Mouse (Mus musculus) CH12.LX (cell line): ENCODE measurements around the gene Klhl42. TPM values are rescaled to one million over a fixed set of nuclear protein-coding genes. Genes with fewer than 3 reads are reported as not detected.

Source experiments
- DNase-seq: peaks from one replicate; pipeline ENCODE4 v3.0.0-alpha.2; 2013; ENCODE audit errors: extremely low read depth
- H3K27ac ChIP-seq: 2 replicates; pipeline ENCODE4 v1.5.1; 2012; ENCODE audit warnings: low read depth, mild to moderate bottlenecking, control low read depth, moderate library complexity; ENCODE audit not compliant: insufficient read depth
- H3K27me3 ChIP-seq: replicated peaks from 2 replicates; pipeline ENCODE3; 2012; ENCODE audit warnings: inconsistent platforms
- H3K36me3 ChIP-seq, 2 experiments: replicated peaks in 1 of 2; 2 replicates each; pipeline versions ENCODE3 to v1.6.1; 2012; ENCODE audit warnings: inconsistent platforms in 1 of 2, low read length in 1 of 2, mild to moderate bottlenecking in 1 of 2, mixed read lengths in 1 of 2, moderate library complexity in 1 of 2; ENCODE audit not compliant: control insufficient read depth in 1 of 2, insufficient read depth in 1 of 2
- H3K4me1 ChIP-seq, 2 experiments: 2 replicates each; pipeline ENCODE4 v1.6.1; 2012; ENCODE audit warnings: inconsistent platforms in 1 of 2, moderate library complexity in 1 of 2; ENCODE audit not compliant: insufficient read depth in 2 of 2, control insufficient read depth in 1 of 2
- H3K4me2 ChIP-seq: 2 replicates; pipeline ENCODE4 v1.6.1; 2012; ENCODE audit warnings: low read depth, mild to moderate bottlenecking, control low read depth; ENCODE audit not compliant: poor library complexity, insufficient read depth, severe bottlenecking
- H3K4me3 ChIP-seq, 3 experiments: fragments of 150-350 bp in 1 of 3; sonication (generic) in 1 of 3; replicated peaks in 1 of 3; 2 replicates each; pipeline versions ENCODE3 to v1.5.1; 2011 to 2012; ENCODE audit warnings: low read depth in 2 of 3, low read length in 2 of 3, mild to moderate bottlenecking in 2 of 3, moderate library complexity in 2 of 3, control low read depth in 1 of 3, improper control_type of control experiment in 1 of 3, inconsistent platforms in 1 of 3, mixed read lengths in 1 of 3; ENCODE audit not compliant: poor library complexity in 1 of 3
- H3K79me2 ChIP-seq: replicated peaks from 2 replicates; pipeline ENCODE4 v1.6.1; 2012; ENCODE audit warnings: mild to moderate bottlenecking, moderate library complexity; ENCODE audit not compliant: control insufficient read depth, poor library complexity, insufficient read depth, severe bottlenecking; ENCODE audit errors: extremely low read depth
- H3K9ac ChIP-seq: 2 replicates; pipeline ENCODE4 v1.6.1; 2012; ENCODE audit warnings: low read depth, mild to moderate bottlenecking, control low read depth, moderate library complexity; ENCODE audit not compliant: insufficient read depth
- H3K9me3 ChIP-seq: replicated peaks from 2 replicates; pipeline ENCODE3; 2012; ENCODE audit warnings: low read length, inconsistent platforms, mixed read lengths
- BHLHE40 ChIP-seq: IDR thresholded peaks from 2 replicates; pipeline ENCODE4 v1.6.1; 2011; ENCODE audit warnings: mild to moderate bottlenecking, low read depth, low read length, improper control_type of control experiment
- E2F4 ChIP-seq: IDR thresholded peaks from 2 replicates; pipeline ENCODE4 v1.6.1; 2011; ENCODE audit warnings: low read depth, low read length, improper control_type of control experiment; ENCODE audit not compliant: insufficient replicate concordance
- EP300 ChIP-seq: IDR thresholded peaks from 2 replicates; pipeline ENCODE4 v1.6.1; 2011; ENCODE audit warnings: low read length, improper control_type of control experiment
- ETS1 ChIP-seq: conservative IDR thresholded peaks from 2 replicates; pipeline ENCODE4 v1.6.1; 2012; ENCODE audit warnings: low read depth, mild to moderate bottlenecking, inconsistent platforms, low read length, improper control_type of control experiment, moderate library complexity
- HCFC1 ChIP-seq: IDR thresholded peaks from 2 replicates; pipeline ENCODE4 v1.6.1; 2012; ENCODE audit warnings: low read depth, mild to moderate bottlenecking, inconsistent platforms, low read length, improper control_type of control experiment
- IRF4 ChIP-seq: IDR thresholded peaks from 2 replicates; pipeline ENCODE4 v1.6.1; 2014; ENCODE audit warnings: low read depth, mild to moderate bottlenecking, inconsistent platforms, low read length, improper control_type of control experiment
- JUN ChIP-seq: IDR thresholded peaks from 2 replicates; pipeline ENCODE4 v1.6.1; 2011; ENCODE audit warnings: low read depth, mild to moderate bottlenecking, low read length, improper control_type of control experiment, moderate library complexity; ENCODE audit not compliant: insufficient read depth
- JUND ChIP-seq: conservative IDR thresholded peaks from 2 replicates; pipeline ENCODE4 v1.6.1; 2011; ENCODE audit warnings: low read depth, low read length, improper control_type of control experiment
- KAT2A ChIP-seq: IDR thresholded peaks from 2 replicates; pipeline ENCODE4 v1.6.1; 2012; ENCODE audit warnings: low read length, improper control_type of control experiment, inconsistent platforms; ENCODE audit not compliant: insufficient replicate concordance
- MAX ChIP-seq: IDR thresholded peaks from 2 replicates; pipeline ENCODE4 v1.6.1; 2011; ENCODE audit warnings: low read length, improper control_type of control experiment
- MAZ ChIP-seq: IDR thresholded peaks from 2 replicates; pipeline ENCODE4 v1.6.1; 2012; ENCODE audit warnings: low read depth, mild to moderate bottlenecking, inconsistent platforms, low read length, improper control_type of control experiment, moderate library complexity
- MEF2A ChIP-seq: IDR thresholded peaks from 2 replicates; pipeline ENCODE4 v1.6.1; 2014; ENCODE audit warnings: low read depth, mild to moderate bottlenecking, inconsistent platforms, low read length, improper control_type of control experiment, borderline replicate concordance
- MXI1 ChIP-seq: IDR thresholded peaks from 2 replicates; pipeline ENCODE4 v1.6.1; 2011; ENCODE audit warnings: mild to moderate bottlenecking, low read depth, low read length, improper control_type of control experiment
- MYC ChIP-seq: IDR thresholded peaks from 2 replicates; pipeline ENCODE4 v1.6.1; 2011; ENCODE audit warnings: low read depth, mild to moderate bottlenecking, improper control_type of control experiment, low read length
- NRF1 ChIP-seq: IDR thresholded peaks from 2 replicates; pipeline ENCODE4 v1.6.1; 2014; ENCODE audit warnings: low read depth, mild to moderate bottlenecking, inconsistent platforms, low read length, improper control_type of control experiment, moderate library complexity
- PAX5 ChIP-seq: IDR thresholded peaks from 2 replicates; pipeline ENCODE4 v1.6.1; 2012; ENCODE audit warnings: low read length, inconsistent platforms, mixed read lengths
- POLR2AphosphoS2 ChIP-seq: IDR thresholded peaks from 2 replicates; pipeline ENCODE4 v1.6.1; 2011; ENCODE audit warnings: low read depth, low read length, improper control_type of control experiment
- RCOR1 ChIP-seq: conservative IDR thresholded peaks from 2 replicates; pipeline ENCODE4 v1.6.1; 2012; ENCODE audit warnings: low read depth, mild to moderate bottlenecking, inconsistent platforms, low read length, improper control_type of control experiment
- SIN3A ChIP-seq: IDR thresholded peaks from 2 replicates; pipeline ENCODE4 v1.6.1; 2012; ENCODE audit warnings: low read length, improper control_type of control experiment, inconsistent platforms
- SMC3 ChIP-seq: IDR thresholded peaks from 2 replicates; pipeline ENCODE4 v1.6.1; 2011; ENCODE audit warnings: low read depth, low read length, improper control_type of control experiment
- TBP ChIP-seq: conservative IDR thresholded peaks from 2 replicates; pipeline ENCODE4 v1.6.1; 2011; ENCODE audit warnings: low read depth, low read length, improper control_type of control experiment
- TCF12 ChIP-seq: IDR thresholded peaks from 2 replicates; pipeline ENCODE4 v1.6.1; 2014; ENCODE audit warnings: low read depth, mild to moderate bottlenecking, inconsistent platforms, low read length, improper control_type of control experiment
- UBTF ChIP-seq: IDR thresholded peaks from 2 replicates; pipeline ENCODE4 v1.6.1; 2012; ENCODE audit warnings: low read depth, mild to moderate bottlenecking, inconsistent platforms, low read length, improper control_type of control experiment, moderate library complexity
- USF2 ChIP-seq: conservative IDR thresholded peaks from 2 replicates; pipeline ENCODE4 v1.6.1; 2011; ENCODE audit warnings: low read depth, low read length, improper control_type of control experiment
- ZC3H11A ChIP-seq: IDR thresholded peaks from 2 replicates; pipeline ENCODE4 v1.6.1; 2012; ENCODE audit warnings: low read depth, mild to moderate bottlenecking, inconsistent platforms, low read length, improper control_type of control experiment
- ZMIZ1 ChIP-seq: IDR thresholded peaks from 2 replicates; pipeline ENCODE4 v1.6.1; 2012; ENCODE audit warnings: low read depth, mild to moderate bottlenecking, inconsistent platforms, low read length, improper control_type of control experiment
- ZNF384 ChIP-seq: IDR thresholded peaks from 2 replicates; pipeline ENCODE4 v1.6.1; 2012; ENCODE audit warnings: low read depth, low read length, improper control_type of control experiment, inconsistent platforms
- dilution Hi-C: fragments of 300-500 bp; cut with MboI; formaldehyde crosslinking; loops from 2 replicates; pipeline ENCODE4 v1.14.3; 2020; ENCODE audit warnings: low sequenced_read_pairs; ENCODE audit not compliant: extremely low pct_unique_long_range_greater_than_20kb, extremely low pct_ligation_motif_present
- in situ Hi-C: fragments of 300-500 bp; cut with MboI; formaldehyde crosslinking; loops from 3 replicates; pipeline ENCODE4 v1.14.3; 2019; ENCODE audit warnings: low sequenced_read_pairs, low pct_ligation_motif_present, low pct_unique_long_range_greater_than_20kb, mixed read lengths
- polyA plus RNA-seq: library from polyadenylated mRNA; unstranded; fragments of >175 nt; gene quantifications from 2 replicates; pipeline ENCODE4 v1.2.1, GENCODE M21; 2012; ENCODE audit warnings: low read depth; ENCODE audit not compliant: insufficient read length
- total RNA-seq, 2 experiments: library from RNA; depleted of rRNA; stranded (reverse); fragments of 300-350 nt in 1 of 2; fragments of >200 nt in 1 of 2; gene quantifications; 2 replicates each; pipeline ENCODE4 v1.2.3; 2012 to 2014

Gene Klhl42
- total and polyA plus RNA-seq, 3 experiments: 2.7 to 7.4 (median 3.6) TPM

DNA sequence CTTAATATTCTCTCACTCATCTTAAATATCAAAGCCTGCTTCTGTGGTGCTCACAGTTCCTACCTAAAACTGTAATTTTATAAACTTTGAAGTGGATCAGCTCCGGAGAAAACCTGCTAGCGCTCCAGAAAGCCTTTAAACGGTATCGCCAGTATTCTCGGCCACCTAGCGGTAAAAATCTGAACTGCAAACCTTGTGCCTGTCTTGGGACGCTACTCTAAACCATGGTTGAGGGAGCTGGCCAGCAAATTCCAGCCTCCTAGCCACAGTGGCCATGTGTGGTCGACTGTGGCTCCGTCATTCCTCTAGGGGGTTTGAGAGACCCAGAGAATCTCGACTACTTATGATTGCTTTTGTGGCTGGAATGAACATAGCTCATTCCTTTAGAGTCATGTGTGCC lies 25.4 kb downstream of the Klhl42 start (continued):
- TF ChIP-seq JUND: no peak
- TF ChIP-seq MEF2A: no peak
- TF ChIP-seq MXI1: no peak
- TF ChIP-seq ZMIZ1: no peak
- TF ChIP-seq BHLHE40: no peak
- TF ChIP-seq ZNF384: no peak
- TF ChIP-seq SIN3A: no peak
- no peak for TF ChIP-seq MAZ
- no peak for TF ChIP-seq ETS1
- TF ChIP-seq UBTF: no peak
- TF ChIP-seq ZC3H11A: no peak
- TF ChIP-seq MYC: 0 out of 2 replicates have a peak, but pooled peaks have one; percentile 26
- no peak for TF ChIP-seq KAT2A
- no peak for TF ChIP-seq RCOR1
- TF ChIP-seq TCF12: 0 out of 2 replicates have a peak, but pooled peaks have one; percentile 31

DNA sequence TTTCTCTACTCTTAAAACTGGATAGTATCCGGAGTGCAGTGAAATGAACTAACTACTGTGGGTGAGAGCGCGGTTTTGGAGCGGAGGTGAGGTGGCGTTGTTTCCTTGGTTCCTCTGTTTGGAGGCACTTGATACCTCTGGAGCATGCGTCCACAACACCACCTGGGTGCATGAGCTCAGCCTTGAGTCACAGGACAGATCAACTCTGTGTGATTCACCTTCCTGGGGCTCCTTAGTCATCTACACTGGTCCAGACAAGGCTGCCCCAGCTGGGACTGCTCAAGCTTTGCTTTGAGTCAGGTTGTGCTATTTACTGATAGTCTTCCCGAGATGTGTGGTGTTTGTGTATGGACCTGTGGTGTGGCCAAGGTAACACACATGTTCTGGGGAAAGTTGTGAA lies 26.6 kb downstream of the Klhl42 start:
- in situ Hi-C loops (no loop called here), dilution Hi-C loops (no loop called here)
- H3K4me2 ChIP-seq: peak overlapping the region; percentile 17

DNA sequence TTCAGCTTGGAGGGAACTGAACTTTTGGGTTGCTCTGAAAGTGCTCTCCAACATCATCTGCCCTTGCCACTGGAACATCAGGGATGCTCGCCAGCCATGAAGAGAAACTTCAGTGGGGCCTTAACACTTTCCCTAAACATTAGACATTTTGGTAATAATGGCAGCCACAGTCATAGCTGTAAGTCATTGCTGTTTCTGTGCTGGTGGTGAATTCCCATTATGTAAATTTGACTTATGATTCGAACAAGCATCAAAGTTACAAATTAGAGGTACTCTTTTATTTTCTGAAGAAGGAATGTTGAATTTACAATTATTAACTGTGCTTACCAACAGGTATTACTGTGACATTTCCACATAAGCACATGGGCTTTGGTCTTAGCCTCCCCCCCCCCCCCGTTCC lies 27.0 kb downstream of the Klhl42 start:
- no peaks in the 10 kb centered on the region for H3K79me2 ChIP-seq
- no peak for TF ChIP-seq E2F4
- TF ChIP-seq ZMIZ1: no peak
- TF ChIP-seq ETS1: no peak
- no peak for TF ChIP-seq ZNF384
- no peak for TF ChIP-seq JUN
- TF ChIP-seq MYC: no peak
- no peak; the same call in 1 of the 2 replicates for TF ChIP-seq JUND
- TF ChIP-seq SMC3: no peak
- 0 out of 2 replicates have a peak, but pooled peaks have one; percentile 9 for TF ChIP-seq EP300
- TF ChIP-seq KAT2A: no peak
- no peak for TF ChIP-seq NRF1
- TF ChIP-seq IRF4: peak; percentile 63; the same call in 1 of the 2 replicates
- peak; percentile 65; the same call in 1 of the 2 replicates for TF ChIP-seq MEF2A
- TF ChIP-seq TBP: no peak
- TF ChIP-seq HCFC1: no peak
- no peak for TF ChIP-seq MXI1
- TF ChIP-seq USF2: no peak
- no peak for TF ChIP-seq BHLHE40
- TF ChIP-seq PAX5: no peak
- TF ChIP-seq POLR2AphosphoS2: no peak

More for the DNA sequence above, 26.6 kb downstream of the Klhl42 start:
- TF ChIP-seq TBP: 0 out of 2 replicates have a peak, but pooled peaks have one; percentile 27
- no peak for TF ChIP-seq EP300
- peak; percentile 83 for TF ChIP-seq ETS1
- peak; percentile 72 for TF ChIP-seq NRF1
- TF ChIP-seq MAX: peak; percentile 30; the same call in 1 of the 2 replicates
- peaks cover 37 to 51% of the 10 kb centered on the region in 2 experiments for H3K4me1 ChIP-seq
- H3K27me3 ChIP-seq: no peaks in the 10 kb centered on the region
- peaks cover 2 to 3% of the 10 kb centered on the region in 2 experiments for H3K36me3 ChIP-seq
- peak overlapping the region; percentile 1; the same call in 1 of the 2 replicates for H3K9ac ChIP-seq
- DNase-seq: peak; percentile 71
- H3K27ac ChIP-seq: peak overlapping the region; percentile 59
- H3K4me3 ChIP-seq: no peak overlapping the region
- H3K9me3 ChIP-seq: no peaks in the 10 kb centered on the region
- no peaks in the 10 kb centered on the region for H3K79me2 ChIP-seq

More for the DNA sequence above, 27.0 kb downstream of the Klhl42 start:
- in situ Hi-C loops: no loop called here
- dilution Hi-C loops: no loop called here
- no peak for DNase-seq
- no peaks in the 10 kb centered on the region for H3K9me3 ChIP-seq
- H3K4me2 ChIP-seq: no peak overlapping the region; the same call in 1 of the 2 replicates
- H3K4me3 ChIP-seq: no peak overlapping the region
- H3K36me3 ChIP-seq: no peaks in the 10 kb centered on the region
- peak overlapping the region; percentile 59 for H3K27ac ChIP-seq
- no peaks in the 10 kb centered on the region for H3K27me3 ChIP-seq
- H3K9ac ChIP-seq: peak overlapping the region; percentile 1; the same call in 1 of the 2 replicates
- H3K4me1 ChIP-seq: peaks cover 40 to 56% of the 10 kb centered on the region in 2 experiments
